Mouse (Mus musculus) erythroid progenitor cell, adult 5-6 weeks (primary cell): ENCODE data around the gene Lcmt1. TPM values are rescaled to one million over a fixed set of nuclear protein-coding genes. Genes with fewer than 3 reads are reported as not detected.

Experiments used
- ATAC-seq: replicated peaks from 2 replicates; pipeline ENCODE4 v1.8.0; 2016; ENCODE audit warnings: moderate number of reproducible peaks, mild to moderate bottlenecking, moderate TSS enrichment, inconsistent platforms; ENCODE audit not compliant: poor library complexity, low FRiP score, severe bottlenecking
- total RNA-seq, 2 experiments: library from RNA; stranded (forward) in 1 of 2; stranded (reverse) in 1 of 2; fragments of 150-400 nt in 1 of 2; fragments of 186-747, 209-891 nt in 1 of 2; gene quantifications; 2 replicates each; pipeline versions ENCODE4 v1.2.3 to v1.2.4; 2015 to 2017; ENCODE audit warnings: low replicate concordance in 2 of 2

Lcmt1 gene
- total RNA-seq, 2 experiments from 2014 or later, result 16.0 to 16.8 TPM

DNA sequence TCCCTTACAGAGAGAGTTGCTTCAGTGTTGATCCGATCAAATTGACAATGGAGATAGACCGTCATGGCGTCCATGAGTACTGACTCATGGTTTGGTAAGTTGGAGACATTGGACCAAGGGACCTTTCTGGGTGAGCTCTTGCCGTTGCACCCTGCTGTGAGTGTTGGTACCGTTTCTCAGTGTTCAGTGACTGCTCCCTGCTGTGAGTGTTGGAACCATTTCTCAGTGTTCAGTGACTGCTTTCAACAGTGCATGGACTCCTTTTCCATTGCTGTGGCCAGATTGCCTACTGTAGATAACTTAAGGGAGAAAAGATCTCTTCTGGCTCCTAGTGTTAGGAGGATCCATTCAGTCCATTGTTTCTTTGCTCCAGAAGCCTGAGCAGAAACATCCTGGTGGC lies 27.3 kb downstream of the Lcmt1 start:
- ATAC-seq, result no peak

DNA sequence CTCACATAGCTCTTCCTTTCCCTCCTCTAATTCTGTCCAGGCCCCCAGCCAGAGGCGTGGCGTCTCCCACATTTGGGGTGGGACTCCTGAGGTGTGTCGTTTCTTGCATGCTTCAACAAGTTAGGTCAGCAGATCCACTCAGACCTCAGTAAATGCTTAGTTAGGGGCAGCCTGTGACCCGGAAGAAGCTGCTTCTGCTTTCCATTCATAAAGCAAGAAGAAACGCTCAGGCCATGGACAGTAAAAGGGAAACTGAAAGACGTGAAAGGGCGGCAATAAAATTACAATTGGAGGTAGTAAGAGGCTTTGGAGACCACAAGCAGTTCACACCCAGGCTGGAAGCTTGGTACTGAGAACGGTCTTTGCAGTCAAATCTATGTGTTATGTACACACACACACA lies 27.8 kb downstream of the Lcmt1 start:
- no peak for ATAC-seq

DNA sequence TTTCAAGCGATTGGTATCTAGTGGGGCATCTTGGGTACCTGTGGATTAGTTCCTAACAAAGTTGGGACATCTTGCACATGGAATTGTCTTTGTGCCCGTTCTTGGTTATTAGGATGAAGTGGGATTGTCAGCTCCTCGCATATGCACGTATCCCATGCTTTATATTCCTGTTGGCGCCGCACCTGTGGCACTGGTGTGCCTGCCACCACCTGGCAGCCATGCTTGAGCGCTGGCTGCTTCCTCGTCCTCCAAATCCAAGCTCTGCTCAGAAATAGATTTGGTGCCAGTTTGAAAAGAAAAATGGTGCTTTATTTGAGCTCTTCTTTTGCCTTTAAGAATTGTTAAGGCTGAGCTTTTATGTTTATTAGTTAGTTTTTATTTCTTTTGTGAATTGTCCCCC lies 28.3 kb downstream of the Lcmt1 start:
- ATAC-seq, result no peak

DNA sequence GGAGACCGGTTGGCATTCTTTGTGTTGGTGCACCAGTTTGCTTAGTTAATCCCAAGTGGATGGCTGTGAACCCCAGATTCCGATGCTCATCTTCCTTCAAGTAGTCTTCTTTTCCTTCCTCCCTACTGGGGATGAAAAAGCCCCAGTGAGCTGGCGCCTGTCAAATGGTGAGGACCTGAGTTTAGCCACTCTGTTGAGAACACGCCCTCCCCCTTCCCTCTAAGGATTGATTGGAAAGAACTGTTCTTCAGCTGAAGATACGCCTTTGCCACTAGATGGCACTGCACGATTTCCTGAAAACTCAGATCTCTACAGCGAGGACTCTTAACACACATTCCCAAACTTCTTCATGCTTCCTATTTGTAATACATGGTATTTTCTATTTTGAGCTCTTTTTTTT lies 29.2 kb downstream of the Lcmt1 start:
- ATAC-seq, result no peak

DNA sequence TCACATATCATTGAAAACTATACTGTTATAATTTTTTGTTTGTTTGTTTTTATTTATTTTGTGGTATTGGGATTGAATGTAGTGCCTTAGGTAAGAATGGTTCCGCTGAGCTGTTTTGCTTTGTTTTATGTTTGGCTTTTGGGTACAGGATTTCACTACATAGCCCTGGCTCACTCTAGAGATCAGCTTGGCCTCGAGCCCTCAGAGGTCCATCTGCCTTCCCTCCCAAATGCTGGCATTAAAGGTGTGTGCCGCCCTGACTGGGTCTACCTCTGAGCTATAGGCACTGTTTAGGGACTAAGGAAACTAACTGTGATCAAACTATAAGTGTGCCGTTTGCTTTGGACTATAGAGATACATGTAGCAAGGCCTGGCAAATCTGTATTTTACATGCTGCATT lies 29.7 kb downstream of the Lcmt1 start:
- no peak for ATAC-seq

DNA sequence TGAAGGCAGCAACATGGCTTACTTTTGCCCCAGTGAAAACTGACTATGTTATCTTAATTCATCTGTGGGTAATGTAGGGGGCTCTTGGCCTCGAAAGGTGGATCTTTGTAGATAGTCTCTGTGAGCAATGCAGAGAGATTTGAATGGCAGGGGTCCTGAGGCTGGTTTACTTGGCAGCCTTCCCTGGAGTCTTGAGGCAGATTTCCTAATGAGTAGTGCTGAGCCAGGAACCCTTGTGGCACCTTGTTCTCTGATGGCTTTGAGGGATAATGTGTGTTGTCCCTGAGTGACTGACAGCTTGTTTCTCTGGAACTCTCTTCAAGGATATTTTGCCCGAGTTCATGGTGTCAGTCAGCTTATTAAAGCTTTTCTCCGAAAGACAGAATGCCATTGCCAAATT lies 31.5 kb downstream of the Lcmt1 start:
- no peak for ATAC-seq

DNA sequence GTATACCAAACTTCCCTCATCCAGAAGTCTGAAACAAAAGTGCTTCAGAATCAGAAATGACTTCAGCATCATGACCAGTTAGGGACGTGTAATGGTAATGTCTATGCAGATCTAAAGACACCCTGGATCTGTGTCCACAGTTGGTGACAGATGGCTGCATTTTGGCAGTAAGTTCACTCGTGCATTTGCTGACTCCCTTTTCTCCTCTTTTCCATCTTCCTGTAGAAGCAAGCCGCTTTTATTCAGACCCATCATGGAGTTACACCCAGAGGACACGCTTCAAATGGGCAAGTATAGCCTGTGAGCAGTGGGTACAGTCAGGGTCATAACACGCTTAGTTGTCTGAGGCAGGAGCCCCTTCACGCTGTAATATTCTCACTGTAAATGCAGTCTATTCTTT lies 34.6 kb downstream of the Lcmt1 start:
- ATAC-seq, result no peak

DNA sequence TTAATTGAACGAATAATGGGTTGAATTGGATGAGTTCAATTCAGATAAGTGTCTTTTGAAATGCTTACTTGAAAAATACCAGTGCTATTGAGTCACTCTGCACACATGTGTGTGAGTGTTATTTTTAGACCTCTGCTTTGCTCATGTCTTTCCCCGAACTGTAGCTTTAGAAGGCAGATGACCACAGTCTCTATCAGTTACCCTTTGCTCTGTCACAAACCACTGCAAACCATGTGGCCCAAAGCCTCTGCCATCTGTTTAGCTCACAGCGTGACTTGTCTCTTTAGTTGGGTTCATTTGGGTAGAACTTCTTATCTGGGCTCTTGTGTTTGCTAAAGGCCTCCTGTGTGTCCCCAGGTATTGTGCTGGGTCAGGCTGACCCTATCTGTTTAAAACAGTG lies 36.0 kb downstream of the Lcmt1 start:
- no peak for ATAC-seq

DNA sequence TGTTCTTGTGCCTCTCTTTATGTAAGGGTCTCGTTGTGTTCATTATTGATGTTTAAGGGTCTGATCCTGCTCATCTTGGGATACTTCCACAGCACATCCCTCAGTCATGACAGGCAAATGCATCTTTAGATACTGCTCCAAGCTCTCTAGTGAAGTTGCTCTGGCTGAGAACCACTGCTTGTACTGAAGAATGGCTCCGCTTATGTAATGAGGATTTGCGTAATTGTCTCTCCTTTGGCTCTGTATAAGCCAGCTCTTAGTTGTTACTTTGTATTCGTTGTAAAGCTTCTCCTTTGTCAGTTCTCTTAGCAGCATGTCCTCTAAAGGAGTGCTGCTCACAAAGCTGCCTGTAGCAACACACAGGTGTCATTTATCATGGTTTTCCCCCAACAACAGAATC lies 37.4 kb downstream of the Lcmt1 start:
- no peak for ATAC-seq

DNA sequence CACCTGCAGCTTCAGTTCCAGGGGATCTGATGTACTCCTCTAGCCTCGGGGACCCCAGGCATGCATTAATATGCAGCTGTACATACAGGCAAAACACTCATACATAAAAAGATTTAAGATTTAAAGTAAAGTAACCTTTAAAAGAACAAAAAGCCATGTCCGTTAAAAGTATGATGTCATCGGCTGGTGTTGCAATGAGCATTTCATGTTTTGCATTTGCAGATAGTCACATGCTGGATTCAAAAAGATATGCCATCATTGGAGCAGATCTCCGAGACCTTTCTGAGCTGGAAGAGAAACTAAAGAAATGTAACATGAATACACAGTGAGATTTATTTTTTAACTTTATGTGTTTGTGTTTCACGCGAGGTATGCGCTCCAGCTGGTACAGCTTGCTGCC lies 40.9 kb downstream of the Lcmt1 start:
- no peak for ATAC-seq

DNA sequence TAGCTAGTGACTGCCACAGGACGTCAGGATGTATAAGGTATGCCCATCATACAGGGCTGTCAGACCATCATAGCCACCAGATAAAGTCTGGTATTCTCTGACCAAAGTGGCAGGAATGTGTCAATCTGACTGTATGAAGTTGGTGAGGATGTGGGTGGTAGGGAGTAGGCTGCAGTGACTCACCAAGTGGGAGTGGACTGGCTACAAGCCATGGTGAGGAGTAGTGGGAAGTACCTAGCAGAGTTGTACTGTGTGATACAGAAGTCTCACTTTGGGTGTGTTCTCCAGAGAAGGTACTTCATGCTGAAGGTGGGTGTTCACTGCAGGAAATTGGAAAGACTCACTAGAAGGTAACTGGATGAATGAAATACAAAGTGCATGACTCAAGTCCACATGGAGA lies 41.5 kb downstream of the Lcmt1 start:
- no peak for ATAC-seq

DNA sequence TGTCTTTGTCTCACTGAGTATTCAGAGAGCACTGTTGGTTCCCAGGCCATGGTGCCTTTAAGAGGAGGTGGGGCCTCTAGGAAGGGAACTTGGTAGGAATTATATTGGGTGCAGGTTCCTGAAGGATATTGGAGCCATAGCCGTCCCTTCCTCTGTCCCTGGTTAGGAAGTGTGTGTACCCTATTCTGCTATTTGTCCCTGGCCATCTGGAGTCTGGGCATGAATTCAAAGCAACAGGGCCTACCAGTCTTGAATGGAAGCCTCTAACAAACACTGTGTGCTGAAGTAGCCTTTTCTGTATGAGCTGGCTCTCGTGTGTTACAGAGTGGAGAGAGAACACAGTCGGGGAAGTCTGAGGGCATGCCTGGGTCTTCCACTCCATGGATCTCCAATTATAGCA lies 42.6 kb downstream of the Lcmt1 start:
- ATAC-seq, result no peak

DNA sequence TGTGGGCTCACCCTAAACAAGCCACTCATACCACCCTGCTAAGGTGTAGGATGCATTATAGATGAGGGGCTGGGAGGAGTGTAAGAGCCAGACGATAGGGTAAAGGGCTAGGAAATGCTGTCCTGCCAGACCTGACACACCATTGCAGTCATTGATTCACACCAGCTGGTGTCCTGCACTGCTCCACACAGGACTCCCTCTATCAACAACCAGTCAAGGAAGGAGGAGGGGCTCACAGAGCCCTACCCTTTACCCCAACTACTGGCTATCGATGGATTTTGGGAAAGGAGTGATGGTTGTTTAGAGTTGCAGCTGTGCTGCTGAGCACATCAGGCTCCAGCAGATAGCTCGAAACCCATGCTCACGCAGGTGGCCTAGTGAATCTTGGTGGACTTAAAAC lies 47.2 kb downstream of the Lcmt1 start:
- no peak for ATAC-seq

DNA sequence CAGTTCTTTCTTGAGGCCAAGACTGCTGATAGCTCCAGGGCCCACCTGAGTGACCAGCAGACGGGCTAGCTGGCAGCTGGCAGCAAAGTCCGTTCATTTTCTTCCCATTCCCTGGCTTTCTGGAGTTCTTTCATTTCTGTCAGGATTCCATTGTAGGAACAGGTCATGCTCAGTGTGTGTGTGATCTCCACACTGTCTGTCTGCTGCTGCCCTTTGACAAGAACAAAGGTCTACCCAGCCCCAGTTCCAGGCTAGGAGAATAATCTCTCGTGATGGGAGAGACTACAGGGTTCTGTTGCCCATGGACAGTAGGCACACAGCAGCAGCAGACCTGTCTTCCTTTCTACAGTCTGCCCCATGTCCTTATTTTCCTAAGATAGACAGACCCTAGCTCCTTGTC lies 48.1 kb downstream of the Lcmt1 start:
- no peak for ATAC-seq

DNA sequence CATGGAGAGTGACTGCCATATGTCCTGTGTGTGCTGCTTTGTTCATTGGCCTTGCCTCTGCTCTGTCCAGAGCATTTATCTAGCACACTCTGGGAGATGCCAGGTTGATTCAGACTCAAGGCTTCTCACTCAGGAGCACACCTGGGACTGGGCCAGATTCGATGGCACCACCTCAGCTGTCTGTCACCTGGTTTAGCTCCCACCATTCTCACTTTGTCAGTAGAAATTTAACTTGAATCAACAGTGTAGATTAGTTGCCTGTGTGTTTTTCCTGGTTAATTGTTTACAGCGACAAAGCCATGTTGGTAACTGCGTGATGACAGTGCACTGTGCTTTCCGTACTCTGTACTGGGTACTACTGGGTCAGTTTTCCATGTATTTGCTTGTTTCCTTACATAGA lies 50.4 kb downstream of the Lcmt1 start:
- ATAC-seq, result no peak

DNA sequence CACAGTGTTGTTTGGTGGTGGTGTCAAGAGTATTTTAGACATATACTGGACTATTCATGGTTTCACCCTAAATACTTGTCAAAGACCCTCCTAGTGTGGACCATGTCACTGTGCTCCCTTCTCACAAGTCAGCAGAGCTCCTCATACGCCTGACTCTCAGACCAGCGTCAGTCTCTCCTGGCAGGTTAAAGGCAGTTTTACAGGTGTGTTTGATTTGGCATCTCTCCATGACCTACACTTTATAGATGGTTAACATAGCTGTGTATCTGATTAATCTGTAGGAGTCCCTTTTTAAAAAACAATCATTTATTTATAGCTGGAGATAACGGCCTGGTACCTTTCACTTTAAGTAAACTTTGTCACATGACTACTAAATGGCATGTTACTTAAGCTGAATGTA lies 52.4 kb downstream of the Lcmt1 start:
- ATAC-seq, result no peak

DNA sequence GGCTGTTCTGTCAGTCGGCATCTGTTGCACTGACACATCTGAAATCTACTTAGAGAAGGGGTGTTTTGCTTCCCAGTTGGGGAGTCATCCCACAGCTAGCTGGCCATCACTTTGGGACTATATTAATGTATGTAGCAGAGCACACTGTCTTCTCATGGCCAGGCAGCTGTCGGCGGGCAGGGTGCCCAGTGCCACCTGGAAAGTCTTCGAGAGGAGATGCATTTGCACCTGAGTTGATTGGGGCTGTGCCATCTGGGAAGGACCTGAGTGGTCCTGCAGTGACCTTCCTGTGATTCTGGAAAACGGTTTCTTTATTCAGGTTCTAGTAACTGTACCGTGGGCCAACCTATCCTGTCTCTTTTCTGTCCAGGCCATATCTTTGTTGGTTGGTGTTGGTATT lies 54.7 kb downstream of the Lcmt1 start:
- ATAC-seq, result no peak

DNA sequence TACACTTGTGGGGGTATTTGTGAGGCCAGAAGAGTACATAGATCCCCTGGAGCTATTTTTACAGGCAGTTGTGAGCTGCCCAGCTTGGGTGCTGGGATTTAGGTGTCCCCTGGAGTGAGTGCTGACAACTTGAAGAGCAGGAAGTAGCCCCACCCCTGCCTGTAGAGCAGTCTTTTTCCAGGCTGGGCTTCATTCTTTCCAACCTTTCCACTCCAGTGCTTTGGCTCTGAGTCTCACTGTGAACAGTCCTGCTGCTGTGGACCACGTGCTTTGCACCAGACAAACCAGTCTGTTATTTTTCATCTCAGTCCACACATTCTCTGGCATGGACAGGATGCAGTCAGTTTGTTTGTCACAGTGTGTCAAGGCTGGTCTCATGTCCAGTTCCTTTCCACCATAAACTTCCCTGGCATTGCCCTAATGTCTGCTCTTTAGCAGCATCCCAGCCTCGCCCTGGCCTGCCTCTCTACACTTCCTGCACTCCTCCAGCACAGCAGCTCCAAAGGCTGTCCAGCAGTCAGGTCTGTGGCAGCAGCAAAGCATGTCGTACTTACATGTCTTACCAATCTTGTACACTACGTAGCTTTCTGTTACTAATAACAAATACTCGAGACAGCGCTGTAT lies 55.7 kb downstream of the Lcmt1 start:
- no peak for ATAC-seq

DNA sequence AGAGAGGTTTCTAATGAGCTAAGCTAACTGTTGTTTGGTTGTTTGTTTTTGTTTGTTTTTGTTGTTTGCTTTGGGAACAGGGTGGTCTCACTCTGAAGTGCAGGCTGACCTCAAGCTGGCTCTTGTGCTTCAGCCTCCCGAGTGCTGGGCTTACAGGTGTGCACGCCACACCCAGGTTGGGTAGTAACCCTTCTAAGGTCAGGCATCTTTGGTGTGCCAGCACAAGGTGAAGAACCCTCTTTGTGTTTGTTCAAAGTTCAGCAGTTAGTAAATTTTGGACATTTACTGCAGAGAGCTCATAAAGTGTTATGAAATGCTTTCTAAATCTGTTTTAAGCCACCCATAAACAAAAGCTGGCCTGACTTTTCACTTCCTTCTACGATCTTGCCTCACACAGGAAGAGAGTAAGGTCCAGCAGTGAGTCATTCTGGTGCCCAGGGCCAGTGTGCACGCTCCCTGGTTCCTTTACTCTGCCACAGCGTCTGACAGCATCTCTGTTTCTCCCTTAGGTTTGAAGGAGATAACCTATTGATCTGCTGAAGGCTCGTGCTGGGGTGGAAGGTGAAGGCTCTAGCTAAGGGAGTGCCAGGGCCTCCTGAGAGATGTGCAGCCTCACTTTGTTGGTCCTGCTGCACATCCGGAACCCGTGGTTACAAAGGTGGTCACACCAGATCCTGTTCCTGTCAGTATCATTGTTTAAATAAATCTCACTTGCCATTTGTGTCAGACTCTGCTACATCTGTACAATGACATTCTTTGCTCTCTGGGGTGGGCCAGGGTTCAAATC lies 60.2 kb downstream of the Lcmt1 start:
- no peak for ATAC-seq

DNA sequence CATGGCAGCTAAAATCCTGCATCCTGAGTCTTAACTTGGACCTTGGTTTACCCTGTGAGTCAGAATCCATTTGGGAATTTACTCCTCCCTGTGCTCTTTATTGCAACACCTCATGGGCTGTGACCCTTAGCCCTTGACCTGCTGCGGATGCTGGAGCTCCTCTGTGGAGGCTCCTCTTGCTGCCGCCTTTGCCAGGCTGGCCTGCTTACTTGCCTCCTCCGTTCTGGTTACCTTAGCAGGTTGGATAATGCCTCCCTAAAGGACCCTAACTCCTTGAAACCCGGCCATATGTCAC lies 60.8 kb downstream of the Lcmt1 start:
- ATAC-seq, result no peak

DNA sequence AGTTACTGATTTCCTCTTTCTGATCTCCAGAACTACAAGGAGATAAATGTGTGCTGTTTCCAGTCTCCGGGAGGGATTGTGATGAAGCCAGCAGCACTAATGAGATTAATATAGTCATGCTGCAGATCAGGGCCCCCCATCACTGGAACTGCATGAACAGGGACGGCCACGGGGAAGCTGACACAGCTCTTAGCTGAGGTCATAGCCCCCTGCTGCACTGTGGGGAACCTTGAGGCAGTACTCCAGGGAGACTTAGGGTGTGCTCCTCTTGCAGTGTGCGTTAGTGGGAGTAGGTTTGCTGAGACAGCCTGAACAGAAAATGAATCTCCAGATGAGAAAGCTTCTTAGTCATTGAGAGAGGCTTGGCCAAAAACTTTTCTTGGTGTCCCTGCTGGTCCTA lies 61.6 kb downstream of the Lcmt1 start:
- ATAC-seq, result no peak

DNA sequence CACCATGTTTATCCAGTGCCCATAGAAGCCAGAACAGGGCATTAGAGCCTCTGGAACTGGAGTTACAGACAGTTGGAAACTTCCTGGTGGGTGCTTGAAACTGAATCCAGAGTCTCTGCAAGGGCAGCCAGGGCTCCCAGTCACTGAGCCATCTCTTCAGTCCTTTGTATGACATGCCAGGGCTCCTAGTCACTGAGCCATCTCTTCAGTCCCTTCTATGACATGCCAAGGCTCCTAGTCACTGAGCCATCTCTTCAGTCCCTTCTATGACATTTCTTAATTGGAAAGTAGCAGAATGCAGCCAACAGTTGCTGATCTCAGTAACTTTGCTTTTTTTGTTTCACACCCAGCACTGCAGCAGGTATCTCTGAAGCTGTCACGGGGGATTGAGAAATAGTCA lies 72.5 kb downstream of the Lcmt1 start:
- ATAC-seq, result no peak
